Mouse (Mus musculus) embryonic fibroblast, embryonic 13.5 days (primary cell): Measurements from ENCODE around the gene Rpa2. TPM values are rescaled to one million over a fixed set of nuclear protein-coding genes. Genes with fewer than 3 reads are reported as not detected.

ENCODE experiments used
- H3K27ac ChIP-seq: 2 replicates; pipeline ENCODE4 v1.5.1; 2012; ENCODE audit warnings: low read length, control low read depth, inconsistent platforms; ENCODE audit not compliant: insufficient read depth
- H3K4me1 ChIP-seq: 2 replicates; pipeline ENCODE4 v1.6.1; 2011; ENCODE audit warnings: low read length; ENCODE audit not compliant: control insufficient read depth, insufficient read depth
- H3K4me3 ChIP-seq: 2 replicates; pipeline ENCODE4 v1.5.1; 2011; ENCODE audit warnings: mild to moderate bottlenecking, control low read depth, low read length; ENCODE audit not compliant: insufficient read depth
- CTCF ChIP-seq: IDR thresholded peaks from 2 replicates; pipeline ENCODE4 v1.5.1; 2011; ENCODE audit warnings: mild to moderate bottlenecking, control low read depth, low read length, moderate library complexity, borderline replicate concordance; ENCODE audit not compliant: insufficient read depth
- POLR2A ChIP-seq: IDR thresholded peaks from 2 replicates; pipeline ENCODE4 v1.6.1; 2011; ENCODE audit warnings: low read depth, mild to moderate bottlenecking, control low read depth, low read length, moderate library complexity
- polyA plus RNA-seq: library from polyadenylated mRNA; stranded (reverse); fragments of >200 nt; gene quantifications from 2 replicates; pipeline ENCODE4 v1.2.4, GENCODE M21; 2011; ENCODE audit warnings: low read depth; ENCODE audit not compliant: missing spikeins, insufficient read length

The Rpa2 gene
- polyA plus RNA-seq, 1 experiment, result 20.2 TPM

DNA sequence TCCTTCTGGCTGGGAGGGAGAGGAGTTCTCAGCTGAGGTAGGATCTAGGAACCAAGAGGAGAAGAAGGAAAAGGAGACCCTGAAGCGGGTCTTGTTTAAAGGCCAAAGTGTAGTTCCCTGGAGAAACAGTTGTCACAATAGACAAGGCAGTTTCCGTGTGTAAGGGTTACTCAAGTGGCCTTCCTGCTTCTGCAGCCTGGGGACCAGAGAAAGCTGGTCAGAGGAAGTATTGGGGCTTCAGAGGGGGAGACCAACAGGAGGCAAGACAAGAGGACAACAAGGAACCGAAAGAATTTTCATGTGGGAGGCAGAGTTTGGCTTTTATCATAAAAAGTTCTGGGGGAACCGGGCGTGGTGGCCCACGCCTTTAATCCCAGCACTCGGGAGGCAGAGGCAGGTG lies 48.3 kb downstream of the Rpa2 start:
- no peak overlapping the region for H3K4me3 ChIP-seq
- no peak overlapping the region for H3K27ac ChIP-seq
- TF ChIP-seq CTCF, result no peak
- TF ChIP-seq POLR2A, result no peak
- no peaks in the 10 kb centered on the region for H3K4me1 ChIP-seq

DNA sequence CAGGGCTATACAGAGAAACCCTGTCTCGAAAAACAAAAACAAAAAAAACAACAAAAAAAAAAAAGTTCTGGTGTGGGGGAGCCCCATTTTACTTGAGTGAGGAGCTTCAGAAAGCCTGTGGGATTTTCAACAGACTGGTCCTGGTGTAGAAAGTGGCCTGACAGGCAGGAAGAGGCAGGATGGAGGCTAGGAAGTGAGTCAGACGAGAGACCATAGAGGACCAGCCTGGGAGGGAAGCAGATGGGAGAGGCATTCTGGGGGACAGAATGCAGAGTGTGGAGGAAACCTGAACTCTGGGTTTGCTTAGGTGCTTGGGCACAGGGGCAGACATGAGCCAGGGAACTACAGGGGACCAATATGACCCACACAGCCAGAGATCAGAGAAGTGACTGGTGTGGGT lies 48.7 kb downstream of the Rpa2 start:
- TF ChIP-seq POLR2A (no peak), CTCF (no peak)
- Histone ChIP-seq H3K4me3 (no peak overlapping the region), H3K27ac (no peak overlapping the region), H3K4me1 (no peaks in the 10 kb centered on the region)

DNA sequence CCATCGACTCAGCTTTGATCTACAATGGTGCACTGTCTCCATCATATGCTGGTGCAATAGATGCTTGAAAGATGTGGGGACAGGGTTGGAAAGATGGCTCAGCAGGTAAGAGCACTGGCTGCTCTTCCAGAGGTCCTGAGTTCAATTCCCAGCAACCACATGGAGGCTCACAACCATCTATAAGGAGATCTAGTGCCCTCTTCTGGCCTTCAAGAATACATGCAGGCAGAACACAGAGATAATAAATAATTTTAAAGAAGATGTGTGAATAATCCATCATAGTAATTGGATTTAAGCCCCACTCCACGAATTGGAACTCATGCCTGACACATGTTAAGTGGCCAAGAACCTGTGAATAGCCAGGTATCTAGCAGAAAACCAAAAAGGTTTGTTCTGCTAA lies 50.3 kb downstream of the Rpa2 start:
- Histone ChIP-seq H3K27ac (no peak overlapping the region), H3K4me3 (no peak overlapping the region), H3K4me1 (no peaks in the 10 kb centered on the region)
- TF ChIP-seq CTCF (no peak), POLR2A (no peak)

DNA sequence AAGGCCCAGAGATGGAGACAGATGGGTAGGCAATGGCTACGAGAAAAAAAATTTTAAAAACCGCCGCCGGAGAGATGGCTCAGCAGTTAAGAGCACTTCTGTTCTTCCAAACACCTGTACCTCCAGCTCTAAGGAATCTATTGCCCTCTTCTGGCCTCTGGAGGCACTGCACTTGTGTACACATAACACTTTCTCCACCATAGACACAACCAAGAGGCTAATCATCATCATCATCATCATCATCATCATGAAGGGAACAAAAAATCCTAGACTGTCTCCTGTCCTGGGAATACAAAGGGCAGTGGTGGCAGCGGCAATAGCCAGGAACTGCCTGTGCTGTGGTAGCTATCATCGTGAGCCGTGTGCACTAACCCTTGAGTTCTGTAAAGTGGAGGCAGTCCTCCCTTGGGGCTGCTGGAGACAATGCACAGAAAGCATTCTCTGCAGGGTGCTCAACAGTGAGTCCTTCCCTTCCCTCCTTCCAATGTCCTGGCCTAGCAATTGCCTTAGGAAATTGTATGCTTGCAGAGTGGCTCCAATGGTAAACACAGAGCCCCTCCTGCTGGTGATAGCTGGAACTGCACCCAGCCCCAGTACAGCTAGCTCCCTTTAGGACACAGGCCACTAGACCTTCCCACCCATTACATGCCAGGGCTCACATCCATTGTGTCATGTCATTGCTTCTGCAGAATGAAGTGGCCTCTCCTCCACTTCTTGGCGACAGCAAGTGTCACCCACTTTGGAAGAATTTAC lies 55.7 kb downstream of the Rpa2 start:
- TF ChIP-seq POLR2A (no peak), CTCF (peak; percentile 37; the same call in 1 of the 2 replicates)
- Histone ChIP-seq H3K27ac (no peak overlapping the region), H3K4me3 (no peak overlapping the region), H3K4me1 (no peaks in the 10 kb centered on the region)

Other genes starting within 250 kb of the Rpa2 start
- gene Atpif1, start 234.7 kb upstream of the Rpa2 start, polyA plus RNA-seq, result 352 and 397 TPM in 2 replicates
- 146 and 149 TPM in 2 replicates for gene Dnajc8, start 232.8 kb upstream of the Rpa2 start, polyA plus RNA-seq
- gene Ptafr, start 204.3 kb upstream of the Rpa2 start, polyA plus RNA-seq, result not detected in 2 replicates
- 51.6 and 55.7 TPM in 2 replicates for gene Eya3, start 129.3 kb upstream of the Rpa2 start, polyA plus RNA-seq
- gene Xkr8, start 35.8 kb upstream of the Rpa2 start, polyA plus RNA-seq, result 5.3 and 10.2 TPM in 2 replicates
- gene Smpdl3b, start 11.1 kb upstream of the Rpa2 start, polyA plus RNA-seq, result 2.7 and 2.9 TPM in 2 replicates
- gene Themis2, start 28.1 kb downstream of the Rpa2 start, polyA plus RNA-seq, result 0.16 TPM in 1 of 2 replicates, not detected in the other
- 51.1 and 59.9 TPM in 2 replicates for gene Ppp1r8, start 74.8 kb downstream of the Rpa2 start, polyA plus RNA-seq
- 71.8 and 72.4 TPM in 2 replicates for gene Stx12, start 116.2 kb downstream of the Rpa2 start, polyA plus RNA-seq
- gene Fam76a, start 154.2 kb downstream of the Rpa2 start, polyA plus RNA-seq, result 33.5 and 38.8 TPM in 2 replicates
- gene Fgr, start 205.8 kb downstream of the Rpa2 start, polyA plus RNA-seq, result not detected in 2 replicates
- 37.5 and 46.0 TPM in 2 replicates for gene Ahdc1, start 242.9 kb downstream of the Rpa2 start, polyA plus RNA-seq